Mouse (Mus musculus): ENCODE measurements around the gene Ccdc85c.

DNA sequence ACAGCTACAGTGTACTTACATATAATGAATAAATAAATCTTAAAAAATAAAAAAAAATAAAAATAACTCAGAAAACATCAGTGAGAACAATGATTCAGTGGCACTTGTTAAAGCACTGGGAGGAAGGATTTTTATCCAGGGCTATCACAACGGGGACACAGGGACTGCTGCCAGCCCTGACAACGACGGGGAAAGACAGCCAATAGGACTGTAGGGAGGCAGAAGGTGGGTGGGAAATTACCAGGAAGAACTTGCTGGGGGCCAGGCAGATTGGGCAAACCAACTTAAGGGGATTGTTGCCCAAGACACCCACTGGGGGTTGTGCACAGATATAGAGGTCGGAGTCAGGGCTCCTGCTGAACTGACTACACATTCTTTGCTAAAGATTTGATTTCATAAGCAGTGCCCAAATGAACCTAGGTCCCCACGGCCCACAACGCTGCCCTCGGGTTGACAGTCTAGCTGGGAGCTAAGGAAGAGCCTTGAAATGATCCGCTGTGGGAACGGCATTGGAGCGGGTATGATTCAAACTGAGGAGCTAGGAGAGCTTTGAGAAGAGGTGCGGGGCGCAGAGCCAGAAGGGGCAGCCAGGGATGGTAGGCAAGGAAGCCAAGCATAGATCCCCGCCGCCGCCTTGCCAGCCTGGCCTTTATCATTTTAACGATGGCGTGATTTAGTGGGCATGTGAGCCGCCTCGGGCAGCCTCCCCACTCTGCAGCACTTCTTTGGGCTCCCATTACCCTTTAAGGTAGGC, 13.1 kb upstream of the Ccdc85c start:
- TF ChIP-seq CTCF (IDR thresholded peaks at IDR 0.05; ENCODE audit: control insufficient read depth, insufficient read depth, insufficient read length) (no peak), CEBPB (IDR thresholded peaks at IDR 0.05; ENCODE audit: low read depth) (no peak), MAX (IDR thresholded peaks at IDR 0.05) (no peak), FOSL1 (IDR thresholded peaks at IDR 0.05; ENCODE audit: insufficient read depth, low read length, poor library complexity, severe bottlenecking) (no peak)
